11 mouse cellular contexts compared by ENCODE assay signal in the genomic region with DNA sequence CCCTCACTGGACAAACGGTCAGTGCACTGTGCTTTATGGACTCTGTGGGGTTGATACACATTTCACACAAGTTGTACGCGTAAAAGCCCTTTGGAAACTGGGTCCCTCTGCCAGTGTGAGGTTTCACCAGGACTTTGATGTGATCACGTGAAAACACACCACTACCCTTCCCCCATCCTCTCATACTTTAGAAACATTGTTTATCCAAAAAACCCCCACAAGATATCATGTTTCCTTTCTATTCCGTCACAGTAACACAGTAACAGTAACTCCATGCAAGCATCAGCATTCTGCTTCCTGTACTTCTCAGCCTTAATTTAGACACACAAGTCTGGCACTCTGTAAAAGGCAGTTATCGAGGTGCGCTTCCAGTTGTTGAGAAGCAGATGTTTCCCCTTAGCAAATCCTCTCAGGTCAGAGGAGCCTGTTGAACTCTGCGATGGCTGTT. TPM values are rescaled to one million over a fixed set of nuclear protein-coding genes. Genes with fewer than 3 reads are reported as not detected.
A peak's percentile ranks its signal among the peaks of the same experiment; 100 is the strongest.
DNase-seq lines count a peak whose midpoint lies in the region; ATAC-seq and TF ChIP-seq lines count a peak whose summit lies in the region.
"Had no signal": no experiment of that assay in that cellular context is flagged by ENCODE, and none has a peak within 500 bp of the region (broad histone marks: within the 10 kb centered on the region; RNA-seq: fewer than 3 reads in every experiment).

No protein-coding gene starts in this region.

- H3K4me2 ChIP-seq in lung, embryonic 14.5 days, result no peak overlapping the region
- no peak overlapping the region for H3K4me2 ChIP-seq in embryonic facial prominence, embryonic 11.5 days (ENCODE audit: low read depth, low read length)

- no peaks in the 10 kb centered on the region for H3K4me1 ChIP-seq in lung, embryonic 14.5 days (ENCODE audit: insufficient read depth)
- H3K4me1 ChIP-seq in embryonic facial prominence, embryonic 11.5 days (ENCODE audit: control insufficient read depth, insufficient read depth, low read length), result no peaks in the 10 kb centered on the region

- no peak overlapping the region; the same call in 1 of the 2 replicates for H3K27ac ChIP-seq in lung, embryonic 14.5 days (ENCODE audit: low read depth)
- 0 out of 2 replicates have a peak overlapping the region, but pooled peaks have one; percentile 39 for H3K27ac ChIP-seq in embryonic facial prominence, embryonic 11.5 days (replicated peaks; ENCODE audit: low read depth, low read length)

- H3K9ac ChIP-seq in lung, embryonic 14.5 days, result no peak overlapping the region
- no peak overlapping the region for H3K9ac ChIP-seq in embryonic facial prominence, embryonic 11.5 days (replicated peaks; ENCODE audit: low read length)

- no peaks in the 10 kb centered on the region for H3K27me3 ChIP-seq in lung, embryonic 14.5 days (ENCODE audit: insufficient read depth, low read length)
- H3K27me3 ChIP-seq in embryonic facial prominence, embryonic 11.5 days (ENCODE audit: control insufficient read depth, insufficient read depth, low read length), result no peaks in the 10 kb centered on the region
- H3K27me3 ChIP-seq: megakaryocyte, embryonic 14.5 days; Patski had no signal

- H3K4me3 ChIP-seq in lung, embryonic 14.5 days (ENCODE audit: low read depth, low read length), result no peak overlapping the region
- H3K4me3 ChIP-seq in embryonic facial prominence, embryonic 11.5 days (ENCODE audit: low read depth, low read length), result no peak overlapping the region
- H3K4me3 ChIP-seq: megakaryocyte, embryonic 14.5 days had no signal

- peak; percentile 44 for ATAC-seq in lung, embryonic 14.5 days (ENCODE audit: insufficient read depth)
- peak; percentile 46; the same call in 1 of the 2 replicates for ATAC-seq in embryonic facial prominence, embryonic 11.5 days (replicated peaks; ENCODE audit: insufficient number of reproducible peaks, low FRiP score, low TSS enrichment, low read depth)
- ATAC-seq: Patski had no signal

- no peak for TF ChIP-seq CTCF in lung, embryonic 14.5 days (IDR thresholded peaks at IDR 0.05; ENCODE audit: low read depth)

- H3K9me3 ChIP-seq in lung, embryonic 14.5 days (ENCODE audit: low read depth, low read length), result no peaks in the 10 kb centered on the region
- no peaks in the 10 kb centered on the region for H3K9me3 ChIP-seq in embryonic facial prominence, embryonic 11.5 days (replicated peaks; ENCODE audit: control insufficient read depth, low read length)
- H3K9me3 ChIP-seq: megakaryocyte, embryonic 14.5 days had no signal

- DNase-seq in lung, embryonic 14.5 days, result peak; percentile 67
- no peak for DNase-seq in lung, postnatal 25 days (ENCODE audit: low spot score)
- DNase-seq in embryonic facial prominence, embryonic 11.5 days (ENCODE audit: low spot score), result peak; percentile 84
- peak; percentile 53 to 62 for DNase-seq in kidney, postnatal 36 days
- peak; percentile 69 for DNase-seq in thymus, postnatal 14 days
- no peak for DNase-seq in right cerebral cortex, postnatal 10 days (ENCODE audit: low spot score in 2 of 2)
- no peak for DNase-seq in urinary bladder, adult 2 months (ENCODE audit: low spot score)
- DNase-seq in spleen, adult 12 weeks (ENCODE audit: low spot score), result no peak
- DNase-seq: heart, adult 18-20 months had no signal

- no peaks in the 10 kb centered on the region for H3K36me3 ChIP-seq in lung, embryonic 14.5 days (ENCODE audit: insufficient read depth)
- no peaks in the 10 kb centered on the region for H3K36me3 ChIP-seq in embryonic facial prominence, embryonic 11.5 days (replicated peaks; ENCODE audit: control insufficient read depth, insufficient read depth, low read depth, low read length)

- WGBS in lung, embryonic 14.5 days, result 40% methylated on average over 8 of the region's 8 CpGs
- 29% methylated on average over 8 of the region's 8 CpGs for WGBS in embryonic facial prominence, embryonic 11.5 days

RNA-seq across cellular contexts. Expression of a gene that starts 12.2 kb away (rescaled TPM):
- 0.54 and 1.5 TPM in 2 replicates for polyA plus RNA-seq in lung, embryonic 14.5 days (2014; fragmentation: Nextera tagmentation; extraction: Ambion mirVana)
- polyA plus RNA-seq in embryonic facial prominence, embryonic 11.5 days (2014; fragmentation: Nextera tagmentation; extraction: Ambion mirVana), result 1.7 and 2.0 TPM in 2 replicates
- 1.3 and 1.4 TPM in 2 replicates for polyA plus RNA-seq in urinary bladder, adult 2 months (2012; rRNA removed)

RNA-seq across cellular contexts. Expression of a gene that starts 21.8 kb away (rescaled TPM):
- polyA plus RNA-seq in lung, embryonic 14.5 days (2014; fragmentation: Nextera tagmentation; extraction: Ambion mirVana), result not detected in 2 replicates
- polyA plus RNA-seq in embryonic facial prominence, embryonic 11.5 days (2014; fragmentation: Nextera tagmentation; extraction: Ambion mirVana), result not detected in 2 replicates
- 2.2 and 2.6 TPM in 2 replicates for polyA plus RNA-seq in urinary bladder, adult 2 months (2012; rRNA removed)
- polyA plus RNA-seq: Patski had no signal

Comparison
In these comparisons a context has a peak if more than half of its experiments do, and no peak if none do; other contexts are left out.
1. DNase-seq: peak in lung, embryonic 14.5 days (single experiment), embryonic facial prominence, embryonic 11.5 days (single experiment), kidney, postnatal 36 days (2 of 2) and thymus, postnatal 14 days (single experiment); none in lung, postnatal 25 days (single experiment), right cerebral cortex, postnatal 10 days (0 of 2), urinary bladder, adult 2 months (single experiment) and spleen, adult 12 weeks (single experiment).